Comparison of ENCODE assay signal across 8 mouse cellular contexts in the genomic region with DNA sequence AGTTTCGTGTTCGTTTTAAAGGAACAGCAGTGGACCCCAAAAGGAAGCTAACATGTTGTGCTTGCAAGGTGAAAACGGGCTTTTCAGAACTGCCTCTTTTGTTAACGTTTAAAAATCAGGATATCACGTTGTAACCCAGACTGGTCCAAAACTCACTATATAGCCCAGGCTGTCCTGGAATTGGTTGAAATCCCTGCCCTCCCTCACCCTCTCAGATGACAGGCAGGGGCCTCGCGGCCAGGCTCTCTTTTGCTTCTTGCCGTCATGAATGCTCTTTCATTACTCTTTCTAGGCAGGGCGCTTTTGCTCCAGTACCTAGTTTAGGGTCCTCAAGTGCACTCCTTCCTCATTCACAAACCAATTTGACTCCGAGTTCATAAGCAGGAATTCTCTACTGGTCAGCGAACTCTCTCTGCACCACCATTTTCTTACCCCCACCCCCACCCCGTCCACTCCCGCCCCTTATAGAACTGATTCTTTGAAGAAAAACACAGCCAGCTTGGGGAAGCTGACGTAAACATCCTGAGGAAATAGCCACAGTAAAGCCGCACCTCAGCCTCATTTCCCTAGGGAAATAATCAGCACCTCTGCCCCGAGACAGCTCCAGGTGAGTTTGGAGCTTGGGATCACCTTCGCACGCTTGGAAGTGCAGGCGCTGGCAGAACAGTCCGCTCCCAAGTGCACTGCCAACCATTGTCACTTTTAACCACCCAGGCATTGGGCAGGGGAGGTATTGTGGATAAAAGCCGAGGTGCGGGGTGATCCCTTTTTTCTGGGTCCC. TPM values are rescaled to one million over a fixed set of nuclear protein-coding genes. Genes with fewer than 3 reads are reported as not detected.
DNase-seq lines count a peak whose midpoint lies in the region; ATAC-seq and TF ChIP-seq lines count a peak whose summit lies in the region.

No protein-coding gene starts in this region.

- DNase-seq in CD4-positive, CD25-positive, alpha-beta regulatory T cell, adult 2 months (ENCODE audit: low read depth, low spot score), result peak; percentile 33
- DNase-seq in CD4-positive helper T cell, adult 2 months (ENCODE audit: low read depth, low spot score), result peak; percentile 28
- peak; percentile 34 to 40 for DNase-seq in cerebellum, postnatal 25 days
- DNase-seq in limb, embryonic 14.5 days (ENCODE audit: low spot score), result peak; percentile 56
- DNase-seq in adipocyte (ENCODE audit: low spot score), result no peak

- no peaks in the 10 kb centered on the region for H3K36me3 ChIP-seq in heart, embryonic 16.5 days (ENCODE audit: control insufficient read depth, insufficient read depth)
- peaks cover 16% of the 10 kb centered on the region for H3K36me3 ChIP-seq in limb, embryonic 14.5 days (ENCODE audit: control insufficient read depth, insufficient read depth, low read length)
- peaks cover 13% of the 10 kb centered on the region for H3K36me3 ChIP-seq in neural tube, embryonic 14.5 days (ENCODE audit: control insufficient read depth, insufficient read depth, low read length)

- TF ChIP-seq POLR2A in limb, embryonic 14.5 days (IDR thresholded peaks at IDR 0.05; ENCODE audit: borderline replicate concordance, extremely low read depth, insufficient read depth, insufficient read length), result no peak

- no peaks in the 10 kb centered on the region for H3K9me3 ChIP-seq in heart, embryonic 16.5 days (replicated peaks; ENCODE audit: control insufficient read depth, low read length)
- H3K9me3 ChIP-seq in limb, embryonic 14.5 days (ENCODE audit: control insufficient read depth, low read length), result no peaks in the 10 kb centered on the region
- no peaks in the 10 kb centered on the region for H3K9me3 ChIP-seq in neural tube, embryonic 14.5 days (ENCODE audit: control insufficient read depth, low read length)

- H3K4me2 ChIP-seq in heart, embryonic 16.5 days (ENCODE audit: low read depth, low read length), result peak overlapping the region; percentile 85
- H3K4me2 ChIP-seq in limb, embryonic 14.5 days (replicated peaks; ENCODE audit: low read depth, low read length, severe bottlenecking), result peak overlapping the region; percentile 94
- H3K4me2 ChIP-seq in neural tube, embryonic 14.5 days (ENCODE audit: low read depth, low read length), result peak overlapping the region; percentile 90

- peak overlapping the region; percentile 79 for H3K27ac ChIP-seq in heart, embryonic 16.5 days (ENCODE audit: low read length)
- peak overlapping the region; percentile 90 for H3K27ac ChIP-seq in limb, embryonic 14.5 days (replicated peaks; ENCODE audit: low read depth, low read length)
- H3K27ac ChIP-seq in neural tube, embryonic 14.5 days (ENCODE audit: low read depth, low read length), result peak overlapping the region; percentile 100

- WGBS in heart, embryonic 16.5 days, result 3% methylated on average over 22 of the region's 22 CpGs
- WGBS in limb, embryonic 14.5 days, result 1% methylated on average over 22 of the region's 22 CpGs
- WGBS in neural tube, embryonic 14.5 days, result 1% methylated on average over 22 of the region's 22 CpGs

- peaks cover 20% of the 10 kb centered on the region for H3K4me1 ChIP-seq in heart, embryonic 16.5 days (ENCODE audit: control insufficient read depth, insufficient read depth, low read length)
- H3K4me1 ChIP-seq in limb, embryonic 14.5 days (ENCODE audit: control insufficient read depth, insufficient read depth, low read length), result peaks cover 12% of the 10 kb centered on the region
- peaks cover 19% of the 10 kb centered on the region for H3K4me1 ChIP-seq in neural tube, embryonic 14.5 days (ENCODE audit: control insufficient read depth, insufficient read depth, low read length)

- ATAC-seq in CD4-positive, CD25-positive, alpha-beta regulatory T cell, adult 4 months, result no peak
- no peak for ATAC-seq in heart, embryonic 16.5 days (replicated peaks; ENCODE audit: extremely low read depth, insufficient read depth, low FRiP score)
- ATAC-seq in limb, embryonic 14.5 days (ENCODE audit: low FRiP score, low read depth), result no peak
- ATAC-seq in neural tube, embryonic 14.5 days (ENCODE audit: low read depth), result no peak

- H3K27me3 ChIP-seq in heart, embryonic 16.5 days (ENCODE audit: control insufficient read depth, insufficient read depth, low read length), result no peaks in the 10 kb centered on the region
- H3K27me3 ChIP-seq in limb, embryonic 14.5 days (ENCODE audit: control insufficient read depth, insufficient read depth, low read length), result no peaks in the 10 kb centered on the region
- no peaks in the 10 kb centered on the region for H3K27me3 ChIP-seq in neural tube, embryonic 14.5 days (ENCODE audit: control insufficient read depth, insufficient read depth, low read length)

- H3K4me3 ChIP-seq in heart, embryonic 16.5 days (ENCODE audit: low read length), result peak overlapping the region; percentile 72
- peak overlapping the region; percentile 99 for H3K4me3 ChIP-seq in limb, embryonic 14.5 days (replicated peaks; ENCODE audit: low read length)
- H3K4me3 ChIP-seq in neural tube, embryonic 14.5 days (ENCODE audit: low read depth, low read length), result peak overlapping the region; percentile 96

- peak overlapping the region; percentile 69 for H3K9ac ChIP-seq in heart, embryonic 16.5 days (ENCODE audit: low read length)
- peak overlapping the region; percentile 79 for H3K9ac ChIP-seq in limb, embryonic 14.5 days (ENCODE audit: low read depth, low read length, severe bottlenecking)
- H3K9ac ChIP-seq in neural tube, embryonic 14.5 days (replicated peaks; ENCODE audit: low read depth, low read length), result peak overlapping the region; percentile 100

RNA-seq across cellular contexts. Expression of a gene that starts 2.0 kb away (rescaled TPM):
- polyA plus RNA-seq in CD4-positive, CD25-positive, alpha-beta regulatory T cell, adult 4 months (2017; shearing (Covaris generic)), result 1 to 10 TPM; 1.8 to 2.9 TPM
- polyA plus RNA-seq in heart, embryonic 16.5 days (2015; fragmentation: Nextera tagmentation; extraction: Ambion mirVana), result 4.7 and 5.2 TPM in 2 replicates
- polyA plus RNA-seq in limb, embryonic 14.5 days (2012; rRNA removed), result 83.8 and 129 TPM in 2 replicates
- polyA plus RNA-seq in limb, embryonic 14.5 days (2014; fragmentation: Nextera tagmentation; extraction: Ambion mirVana), result 29.8 and 34.3 TPM in 2 replicates
- polyA plus RNA-seq in neural tube, embryonic 14.5 days (2014; fragmentation: Nextera tagmentation; extraction: Ambion mirVana), result 30.8 and 37.8 TPM in 2 replicates
